Mouse (Mus musculus): ENCODE data around the gene Pth1r.

Gene Pth1r

DNA sequence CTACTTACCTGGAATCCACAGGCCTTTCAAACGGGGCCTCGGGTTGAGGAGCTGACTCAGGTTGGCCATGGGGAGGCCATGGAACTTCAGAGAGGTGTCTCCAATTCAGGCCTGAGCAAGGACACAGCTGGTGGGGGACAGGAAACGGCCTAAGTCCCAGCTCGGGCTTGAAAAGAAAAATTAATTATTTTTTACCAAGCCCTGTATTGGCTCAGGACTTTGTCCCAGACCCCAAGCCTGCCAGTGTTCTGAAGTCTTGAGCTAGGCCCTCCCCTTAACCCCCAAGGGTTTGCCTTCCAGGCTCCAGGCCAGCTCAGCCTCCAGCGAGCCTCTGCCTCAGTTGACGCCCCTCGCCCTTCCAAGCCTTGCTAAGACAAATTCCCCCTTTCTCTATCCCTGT, at the start of gene Pth1r:
Gene Pth1r (minus strand): TSS at position 185 of the 400 bp plus-strand sequence.
- in situ Hi-C loops (cut with MseI, MboI): no loop called here

GRCm38 (mm10) chr9:110790462-110790861, 43.5 kb upstream of the Pth1r start:
- in situ Hi-C loops (cut with MseI, MboI): loop anchor here in 1 of 2 experiments (5.0 kb wide), 1 partner anchor 82 kb away; no protein-coding TSS in a partner anchor

DNA sequence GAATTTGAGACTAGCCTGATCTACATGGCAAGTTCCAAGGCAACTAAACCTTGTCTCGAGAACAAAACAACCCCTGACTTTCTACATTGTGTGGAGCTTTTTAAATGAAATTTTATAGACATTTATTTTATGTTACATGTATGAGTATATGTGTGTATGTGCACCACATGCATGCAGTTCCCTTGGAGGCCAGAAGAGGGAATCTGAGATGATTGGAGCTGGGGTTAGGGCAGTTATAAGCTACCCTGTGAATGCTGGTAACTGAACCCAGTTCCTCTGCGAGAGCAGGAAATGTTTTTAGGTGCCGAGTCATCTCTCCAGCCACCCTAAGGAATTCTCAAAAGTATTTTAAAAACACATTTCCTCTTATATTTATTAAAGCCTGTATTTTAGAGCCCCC, 41.2 kb upstream of the Pth1r start:
- in situ Hi-C loops (cut with MseI, MboI): loop anchor here in 1 of 2 experiments (10.0 kb wide), 1 partner anchor 87 kb away; the partner anchor contains the start of gene Als2cl

GRCm38 (mm10) chr9:110783611-110784010, 36.7 kb upstream of the Pth1r start:
- in situ Hi-C loops (cut with MseI, MboI): loop anchor here (5.0 to 10.0 kb wide), 2 partner anchors 66 to 91 kb away; partner anchors contain the start of gene Als2cl (in 1 of the 2)

DNA sequence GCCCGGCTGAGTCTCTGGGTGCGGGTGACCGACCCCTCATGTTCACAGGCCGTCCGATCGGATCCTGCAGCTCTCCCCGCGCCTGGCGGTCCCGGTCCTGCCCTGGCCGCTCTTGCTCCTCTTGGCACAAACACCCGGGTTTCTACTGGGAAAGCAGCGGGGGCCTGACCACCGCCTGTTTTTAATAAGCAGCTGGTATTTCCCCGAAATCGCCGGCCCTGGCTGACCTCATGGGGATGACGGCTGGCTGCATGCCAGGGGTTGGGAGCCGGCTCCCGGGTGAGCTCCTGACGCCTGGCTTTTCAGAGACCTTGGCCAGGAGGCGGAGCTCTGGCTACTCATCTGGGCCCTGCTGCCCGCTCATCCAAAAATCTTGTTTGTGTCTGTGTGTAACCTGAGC, 34.8 kb upstream of the Pth1r start:
- in situ Hi-C loops (cut with MseI, MboI): loop anchor here (5.0 to 10.0 kb wide), 2 partner anchors 64 to 93 kb away; partner anchors contain the start of gene Als2cl (in 1 of the 2)

DNA sequence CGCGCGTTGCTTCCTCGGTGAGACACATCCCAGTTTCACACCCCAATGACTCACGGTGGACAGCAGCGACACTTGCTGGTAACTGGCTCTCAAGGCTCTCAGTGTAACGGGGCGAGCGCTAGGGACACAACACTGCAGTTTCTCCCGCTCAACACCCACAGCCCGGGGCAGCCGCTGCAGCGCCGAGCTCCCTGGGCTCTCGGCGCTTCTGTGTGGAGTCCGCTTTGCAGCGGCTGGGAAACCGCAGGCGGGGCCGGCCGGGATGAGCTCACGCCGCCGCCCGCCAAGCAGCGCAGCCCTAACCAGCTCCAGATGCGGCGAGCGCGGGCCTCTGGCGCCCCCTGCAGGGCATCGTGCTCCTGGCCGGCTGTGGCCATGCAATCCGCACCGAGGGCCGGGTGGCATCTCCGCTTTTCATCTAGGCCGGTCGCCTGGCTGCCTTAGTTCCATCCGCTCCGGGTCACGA, 34.3 kb upstream of the Pth1r start:
- in situ Hi-C loops (cut with MseI, MboI): loop anchor here (5.0 to 10.0 kb wide), 2 partner anchors 64 to 94 kb away; partner anchors contain the start of gene Als2cl (in 1 of the 2)

GRCm38 (mm10) chr9:110779242-110779913, 32.4 kb upstream of the Pth1r start:
- in situ Hi-C loops (cut with MseI, MboI): no loop called here

DNA sequence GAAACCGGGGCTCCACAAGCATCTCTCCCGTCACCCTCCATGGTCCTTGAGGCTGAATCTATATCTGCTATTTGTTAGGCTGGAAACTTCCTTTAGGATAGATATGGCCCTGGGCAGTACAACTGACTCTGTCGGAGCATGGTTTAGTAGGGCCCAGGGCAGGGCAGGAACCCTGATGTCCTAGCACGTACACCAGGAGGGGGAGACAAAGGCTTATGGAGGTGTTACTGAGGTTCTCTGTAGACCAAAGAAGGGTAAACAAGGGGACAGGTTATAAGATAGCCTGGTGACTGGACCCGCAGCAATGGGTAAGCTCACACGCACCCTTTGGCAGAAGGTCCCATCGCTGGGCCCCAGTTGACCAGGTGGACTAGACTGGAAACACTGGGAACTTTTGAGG, 31.6 kb upstream of the Pth1r start:
- in situ Hi-C loops (cut with MseI, MboI): no loop called here

GRCm38 (mm10) chr9:110778100-110778499, 31.2 kb upstream of the Pth1r start:
- in situ Hi-C loops (cut with MseI, MboI): no loop called here

- in situ Hi-C loops (cut with MseI, MboI): no loop called here
Observed at GRCm38 (mm10) chr9:110775269-110776022, 28.5 kb upstream of the Pth1r start.

GRCm38 (mm10) chr9:110774403-110775268, 27.7 kb upstream of the Pth1r start:
- in situ Hi-C loops (cut with MseI, MboI): no loop called here

- in situ Hi-C loops (cut with MseI, MboI): no loop called here
Observed at GRCm38 (mm10) chr9:110772336-110772735, 25.4 kb upstream of the Pth1r start.

DNA sequence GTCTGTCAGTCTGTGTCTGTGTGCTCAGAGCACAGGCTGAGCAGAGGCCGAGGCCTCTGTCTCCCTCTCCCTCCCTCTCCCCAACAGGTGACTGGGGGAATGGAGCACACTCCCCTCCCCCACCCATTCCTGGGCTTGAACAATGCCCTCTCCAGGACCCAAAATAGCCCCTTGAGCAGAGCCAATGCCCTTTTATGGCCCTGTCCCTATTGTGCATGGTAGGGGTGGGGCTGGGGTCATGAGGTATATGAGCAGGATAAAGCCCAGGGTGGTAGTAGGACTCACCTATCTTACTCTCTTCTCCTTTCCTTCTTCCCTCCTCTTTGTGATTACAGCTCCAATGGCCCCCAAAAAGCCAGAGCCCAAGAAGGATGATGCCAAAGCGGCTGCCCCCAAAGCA, 16.5 kb upstream of the Pth1r start:
- in situ Hi-C loops (cut with MseI, MboI): no loop called here

DNA sequence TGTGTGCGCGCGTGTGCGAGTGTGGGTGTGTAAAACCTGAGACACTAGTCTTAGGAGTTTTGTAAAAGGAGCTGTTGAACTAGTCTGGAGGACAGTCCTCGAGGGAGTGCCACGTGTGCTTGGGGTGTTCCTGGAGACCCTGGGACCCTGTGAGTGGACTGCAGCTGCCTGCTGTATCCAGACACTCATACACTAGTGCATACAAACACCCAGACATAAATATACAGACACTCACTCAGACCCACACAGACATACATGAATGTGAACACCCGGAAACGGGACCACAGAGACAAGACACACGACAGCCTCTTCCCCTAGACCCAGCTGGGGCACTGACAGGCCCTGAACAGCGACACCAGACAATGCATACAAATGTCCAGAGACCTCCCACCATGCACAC, 15.8 kb upstream of the Pth1r start:
- in situ Hi-C loops (cut with MseI, MboI): no loop called here

DNA sequence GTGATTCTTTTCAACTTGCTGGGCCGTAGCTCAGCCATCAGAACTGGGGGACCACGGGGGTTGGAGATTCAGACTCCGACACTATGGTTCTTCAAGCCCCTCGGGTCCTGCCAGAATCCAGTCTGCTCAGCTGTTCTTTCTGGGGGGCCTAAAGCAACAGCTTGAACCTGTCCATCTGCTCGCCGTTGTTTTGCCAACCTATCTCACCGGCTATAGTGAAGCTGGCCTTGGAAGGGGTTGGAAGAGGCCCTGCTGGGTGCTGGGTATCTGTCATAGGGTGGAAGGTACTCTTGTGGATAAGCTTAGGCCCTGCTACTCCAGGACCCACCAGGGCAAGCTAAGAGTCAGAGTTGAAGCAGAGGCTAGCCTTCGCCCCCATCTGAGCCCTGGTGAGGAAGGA, 13.9 kb upstream of the Pth1r start:
- in situ Hi-C loops (cut with MseI, MboI): no loop called here

- in situ Hi-C loops (cut with MseI, MboI): no loop called here
Observed at GRCm38 (mm10) chr9:110759265-110759664, 12.3 kb upstream of the Pth1r start.

- in situ Hi-C loops (cut with MseI, MboI): no loop called here
Observed at GRCm38 (mm10) chr9:110758605-110759004, 11.7 kb upstream of the Pth1r start.

DNA sequence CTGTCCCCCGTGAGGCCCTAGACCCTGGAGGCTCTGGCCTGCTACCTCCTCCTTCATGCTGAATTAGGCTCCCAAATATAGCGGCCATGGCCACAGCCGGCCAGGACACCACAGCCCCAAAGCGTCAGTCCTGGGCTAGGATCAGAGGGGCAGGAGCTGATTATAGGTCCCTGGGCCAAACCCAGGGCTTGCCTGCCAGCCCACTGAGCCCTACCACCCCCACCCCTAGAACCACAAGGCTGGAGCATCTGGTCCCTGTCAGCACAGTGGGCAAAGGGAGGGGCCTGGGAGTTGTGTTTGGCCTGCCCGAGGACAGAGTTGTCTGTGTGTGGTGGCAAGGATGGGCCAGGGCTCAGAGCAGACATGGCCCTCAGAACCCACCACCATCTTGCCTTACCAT, 10.9 kb upstream of the Pth1r start:
- in situ Hi-C loops (cut with MseI, MboI): no loop called here

DNA sequence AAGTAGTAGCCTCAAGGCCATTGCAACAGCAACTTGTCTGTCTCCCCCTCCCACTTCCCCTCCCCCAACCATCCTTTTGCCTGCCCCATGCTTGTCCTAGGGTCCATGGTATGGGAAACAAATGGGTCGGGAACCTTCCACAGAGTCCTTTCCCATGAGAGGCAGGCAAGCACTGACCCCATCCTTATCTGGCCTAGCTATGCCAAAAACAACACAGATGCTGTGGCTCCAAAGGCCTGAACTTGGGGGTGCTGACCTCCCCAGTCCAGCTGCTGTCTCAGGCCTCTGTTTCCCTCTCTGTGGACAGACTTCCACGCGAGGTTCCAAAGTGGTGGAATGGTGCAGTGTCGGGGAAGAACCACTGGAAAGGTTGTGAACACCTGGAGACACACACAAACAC, 6.8 kb upstream of the Pth1r start:
- in situ Hi-C loops (cut with MseI, MboI): no loop called here

DNA sequence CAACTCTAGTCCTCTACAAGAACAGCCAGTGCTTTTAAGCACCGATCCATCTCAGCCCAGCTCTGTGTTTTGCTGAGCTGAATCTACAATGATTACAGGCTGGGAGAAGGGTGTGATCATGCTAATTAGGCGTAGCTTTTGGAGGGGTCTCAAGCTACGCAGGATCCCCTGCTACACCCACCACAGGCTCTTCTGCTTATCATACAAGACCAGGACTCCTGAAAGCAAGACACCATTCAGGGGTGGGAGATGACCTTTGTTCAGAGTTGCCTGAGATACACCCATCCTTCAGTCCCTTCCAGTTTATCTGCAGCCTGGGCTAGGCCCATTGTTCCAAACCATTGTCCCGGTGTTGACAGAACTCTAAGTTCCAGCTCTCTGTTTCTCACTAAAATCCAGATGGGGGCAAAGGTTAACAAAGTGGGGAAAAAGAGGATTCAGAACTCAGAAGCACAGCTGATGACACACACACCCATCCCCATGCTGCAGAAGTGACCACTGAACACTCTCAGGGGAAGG, 6.0 kb upstream of the Pth1r start:
- in situ Hi-C loops (cut with MseI, MboI): no loop called here

GRCm38 (mm10) chr9:110751412-110751811, 4.5 kb upstream of the Pth1r start:
- in situ Hi-C loops (cut with MseI, MboI): no loop called here
